Mouse (Mus musculus) neural tube, embryonic 14.5 days (tissue): Measurements from ENCODE around the gene Gm15319. TPM values are rescaled to one million over a fixed set of nuclear protein-coding genes. Genes with fewer than 3 reads are reported as not detected.
"Not testable (repeated sequence)": the region's sequence is repeated elsewhere in the genome, so short reads cannot be mapped to it uniquely, and the experiment has no call there.

ENCODE experiments used
- ATAC-seq: fragments of 200-750 bp; cut with Nextera tagmentation; 2 replicates; pipeline ENCODE4 v1.8.0; 2017; ENCODE audit warnings: low read depth, mild to moderate bottlenecking, moderate TSS enrichment, moderate library complexity
- H3K27ac ChIP-seq: fragments of 300-500 bp; sonication (generic); 2 replicates; pipeline ENCODE4 v1.5.1; 2014; ENCODE audit warnings: low read depth, mild to moderate bottlenecking, control low read depth, low read length, moderate library complexity, mixed read lengths
- H3K27me3 ChIP-seq: fragments of 300-500 bp; sonication (generic); 2 replicates; pipeline ENCODE4 v1.6.1; 2014; ENCODE audit warnings: low read length; ENCODE audit not compliant: control insufficient read depth, insufficient read depth
- H3K36me3 ChIP-seq: fragments of 300-500 bp; sonication (generic); 2 replicates; pipeline ENCODE4 v1.6.1; 2014; ENCODE audit warnings: low read length, mixed read lengths; ENCODE audit not compliant: control insufficient read depth, insufficient read depth
- H3K4me1 ChIP-seq: fragments of 300-500 bp; sonication (generic); 2 replicates; pipeline ENCODE4 v1.6.1; 2014; ENCODE audit warnings: low read length; ENCODE audit not compliant: control insufficient read depth, insufficient read depth
- H3K4me2 ChIP-seq: fragments of 300-500 bp; sonication (generic); 2 replicates; pipeline ENCODE4 v1.6.1; 2014; ENCODE audit warnings: mild to moderate bottlenecking, low read depth, low read length, control low read depth
- H3K4me3 ChIP-seq: fragments of 300-500 bp; sonication (generic); 2 replicates; pipeline ENCODE4 v1.5.1; 2014; ENCODE audit warnings: low read depth, low read length, control low read depth, mixed read lengths
- H3K9ac ChIP-seq: fragments of 300-500 bp; sonication (generic); replicated peaks from 2 replicates; pipeline ENCODE4 v1.6.1; 2014; ENCODE audit warnings: low read depth, mild to moderate bottlenecking, control low read depth, low read length, mixed read lengths
- H3K9me3 ChIP-seq: fragments of 300-500 bp; sonication (generic); 2 replicates; pipeline ENCODE4 v1.6.1; 2016; ENCODE audit warnings: low read length; ENCODE audit not compliant: control insufficient read depth
- WGBS: fragments of 180-500 bp; shearing (Covaris S2); extraction: QIAGEN DNeasy Blood & Tissue Kit; methylation state at CpG from one replicate; pipeline ENCODE4 v1.1.7; 2014; 5-methylcytosine and 5-hydroxymethylcytosine counted together
- polyA plus RNA-seq: library from polyadenylated mRNA; unstranded; fragments of >200 nt; fragmentation: Nextera tagmentation; extraction: Ambion mirVana; gene quantifications from 2 replicates; pipeline ENCODE4 v1.2.1, GENCODE M21; 2014

Gm15319 gene
- polyA plus RNA-seq, 1 experiment from 2014 or later = 0.19 TPM

DNA sequence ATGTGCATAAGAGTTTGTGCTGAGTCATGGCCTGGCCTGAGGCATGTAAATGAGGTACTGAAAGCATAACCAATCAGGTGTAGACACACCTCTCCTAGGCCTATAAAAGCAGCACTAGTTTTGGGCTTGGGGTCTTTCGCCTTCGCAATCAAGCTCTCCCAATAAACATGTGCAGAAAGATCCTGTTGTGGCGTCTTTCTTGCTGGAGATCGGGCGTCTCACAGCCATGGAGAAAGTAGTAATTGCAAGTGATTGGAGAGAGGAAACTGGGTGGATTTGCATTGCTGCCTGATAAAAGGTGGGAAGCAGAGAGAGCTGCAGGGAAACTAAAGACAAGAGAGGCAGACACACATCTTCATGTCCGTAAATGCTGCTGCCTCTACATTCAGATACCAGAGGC lies 60.3 kb downstream of the Gm15319 start:
- H3K9ac ChIP-seq, ATAC-seq: not testable (repeated sequence)
- WGBS = 95% methylated on average over 5 of the region's 6 CpGs

DNA sequence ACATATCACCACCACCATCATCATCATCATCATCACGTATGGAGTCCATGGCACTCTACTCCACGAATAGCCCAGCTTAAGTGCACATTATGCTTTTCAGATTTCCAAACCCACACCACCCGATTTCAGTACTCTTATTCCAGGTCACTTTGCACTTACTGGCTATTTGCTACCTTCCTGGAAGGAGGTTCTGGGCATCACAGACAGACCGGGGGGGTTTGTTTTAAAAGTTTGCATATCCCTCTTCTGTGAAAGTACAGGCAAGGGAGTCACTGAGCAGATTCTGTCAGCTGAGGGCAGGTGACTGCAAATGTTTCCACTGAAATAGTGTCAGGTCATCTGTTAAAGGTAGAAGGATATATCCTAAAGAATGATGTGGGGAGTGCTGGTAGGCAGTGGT lies 63.0 kb downstream of the Gm15319 start:
- H3K27ac ChIP-seq, ATAC-seq, H3K36me3 ChIP-seq, H3K4me1 ChIP-seq, H3K27me3 ChIP-seq, H3K9me3 ChIP-seq, H3K9ac ChIP-seq, H3K4me3 ChIP-seq, H3K4me2 ChIP-seq: not testable (repeated sequence)
- 72% methylated on average over 4 of the region's 4 CpGs for WGBS

More for the DNA sequence above, 60.3 kb downstream of the Gm15319 start:
- not testable (repeated sequence) for H3K36me3 ChIP-seq, H3K9me3 ChIP-seq, H3K27me3 ChIP-seq, H3K4me3 ChIP-seq, H3K4me2 ChIP-seq, H3K4me1 ChIP-seq, H3K27ac ChIP-seq

DNA sequence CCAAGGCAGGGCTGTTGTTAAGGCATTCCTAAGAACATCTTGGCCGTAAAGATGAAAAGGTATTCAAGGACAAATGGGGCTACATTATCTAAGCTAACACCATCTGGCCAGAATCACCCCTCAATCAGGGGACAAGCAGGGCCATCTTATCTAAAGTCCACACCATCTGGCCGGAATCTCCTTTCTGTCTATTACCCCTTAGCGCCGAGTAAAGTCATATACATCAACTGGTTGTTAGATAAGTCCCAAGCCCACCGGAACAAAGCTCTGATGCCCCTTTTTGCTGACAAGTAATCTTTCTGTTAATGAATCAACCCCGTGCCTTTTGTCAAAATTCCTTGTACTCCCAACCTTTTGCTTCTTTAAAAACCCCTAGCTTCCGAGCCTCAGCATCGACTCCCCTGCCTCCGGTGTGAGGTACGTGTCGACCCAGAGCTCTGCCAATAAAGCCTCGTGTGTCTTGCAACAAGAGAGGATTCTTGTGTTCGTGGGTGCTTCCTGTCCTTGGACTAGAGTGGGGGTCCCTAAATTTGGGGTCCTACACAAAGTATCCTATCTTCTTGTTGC lies 65.0 kb downstream of the Gm15319 start:
- not testable (repeated sequence) for H3K27me3 ChIP-seq, H3K4me3 ChIP-seq, H3K4me2 ChIP-seq, H3K27ac ChIP-seq, ATAC-seq, H3K9ac ChIP-seq, H3K36me3 ChIP-seq, H3K4me1 ChIP-seq, H3K9me3 ChIP-seq
- 83% methylated on average over 12 of the region's 13 CpGs for WGBS

DNA sequence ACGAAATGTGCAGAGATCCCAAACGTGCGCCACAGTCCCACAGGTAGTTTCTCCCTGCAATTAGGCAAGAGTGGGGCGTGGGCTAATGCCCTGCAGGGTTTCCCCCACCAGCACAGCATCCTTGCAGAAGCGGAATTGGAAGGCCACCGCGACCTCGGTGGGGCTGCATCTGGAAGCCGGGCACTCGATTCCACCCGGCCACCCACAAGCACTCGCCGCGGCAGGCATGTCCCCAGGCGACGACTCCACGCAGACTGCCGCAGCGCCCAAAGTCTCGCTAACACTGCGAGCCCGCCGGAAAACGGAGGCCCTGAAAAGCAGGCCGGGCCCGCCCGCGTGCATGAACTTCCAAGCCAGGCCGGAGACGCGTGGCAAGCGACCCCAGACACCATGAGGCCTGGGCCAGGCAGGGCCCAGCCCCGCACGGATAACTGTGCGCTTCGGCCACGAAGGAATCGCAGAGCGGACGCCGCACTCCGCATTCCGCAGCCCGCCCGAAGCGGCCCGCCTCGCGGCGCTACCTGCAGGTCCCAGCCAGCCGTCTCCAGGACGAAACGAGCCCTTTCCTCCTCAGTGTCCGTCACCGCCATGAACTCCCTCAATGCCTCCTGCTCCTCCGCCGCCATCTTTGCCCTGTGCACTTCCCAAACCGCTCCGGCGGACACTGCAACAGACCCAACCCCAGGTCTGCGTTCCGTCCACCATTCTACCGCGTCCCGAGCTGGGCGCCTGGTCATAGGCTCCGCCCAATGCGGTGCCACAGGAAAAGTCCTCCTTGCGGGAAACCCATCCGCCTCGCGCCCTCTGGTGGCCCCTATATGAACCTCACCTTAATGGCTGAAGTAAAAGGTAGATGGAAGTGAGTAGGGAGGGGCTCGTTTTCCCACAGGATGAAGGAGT lies 66.0 kb downstream of the Gm15319 start:
- 15% methylated on average over 62 of the region's 73 CpGs for WGBS
- not testable (repeated sequence) for H3K4me1 ChIP-seq, H3K36me3 ChIP-seq, H3K9me3 ChIP-seq, H3K27me3 ChIP-seq
- H3K27ac ChIP-seq = peak overlapping the region; percentile 40
- peak overlapping the region; percentile 72 for H3K9ac ChIP-seq
- peak overlapping the region; percentile 53 for H3K4me2 ChIP-seq
- H3K4me3 ChIP-seq = peak overlapping the region; percentile 64
- ATAC-seq = peak; percentile 100

DNA sequence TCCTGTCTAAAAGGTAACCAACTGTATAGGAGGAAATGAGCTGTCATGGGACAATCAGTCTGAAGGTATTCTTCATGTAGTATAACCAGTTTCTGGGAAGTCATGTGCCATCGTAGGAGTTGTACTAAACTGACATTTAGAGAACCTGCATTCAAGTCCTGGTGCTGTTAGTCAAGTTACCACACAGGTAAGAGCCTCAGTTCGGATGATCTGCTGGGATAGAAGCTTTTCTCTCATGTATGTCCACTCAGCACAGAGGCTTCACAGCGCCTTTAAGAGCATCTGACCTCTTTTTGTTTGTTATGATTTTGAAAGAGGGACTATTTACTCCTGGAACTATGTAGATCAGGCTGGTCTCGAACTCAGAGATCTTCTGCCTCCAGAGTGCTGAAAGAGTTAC lies 67.1 kb downstream of the Gm15319 start:
- not testable (repeated sequence) for H3K4me2 ChIP-seq, H3K36me3 ChIP-seq, ATAC-seq, H3K27ac ChIP-seq, H3K27me3 ChIP-seq, H3K4me1 ChIP-seq, H3K4me3 ChIP-seq, H3K9me3 ChIP-seq, H3K9ac ChIP-seq
- 86% methylated on average over 2 of the region's 4 CpGs for WGBS

DNA sequence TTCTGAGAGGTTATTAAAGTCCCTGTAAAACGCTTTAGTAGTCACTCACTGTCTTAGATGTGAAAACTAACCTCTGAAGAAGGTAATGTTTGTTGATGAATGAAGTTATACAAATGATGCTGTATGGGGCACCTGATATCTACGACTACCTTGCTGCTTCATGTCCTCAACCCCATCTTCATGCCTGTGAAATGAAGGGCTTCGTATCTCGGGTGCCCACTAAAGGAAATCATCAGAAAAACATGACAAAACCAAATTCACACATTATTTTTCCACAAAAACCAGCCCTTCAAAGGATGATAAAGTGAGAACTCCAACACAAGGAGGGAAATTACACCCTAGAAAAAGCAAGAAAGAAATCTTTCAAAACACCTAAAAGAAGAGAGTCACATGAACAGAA lies 68.2 kb downstream of the Gm15319 start:
- not testable (repeated sequence) for ATAC-seq, H3K27ac ChIP-seq, H3K9ac ChIP-seq, H3K27me3 ChIP-seq, H3K9me3 ChIP-seq, H3K4me1 ChIP-seq, H3K36me3 ChIP-seq, H3K4me3 ChIP-seq, H3K4me2 ChIP-seq
- 90% methylated on average over 3 of the region's 4 CpGs for WGBS

DNA sequence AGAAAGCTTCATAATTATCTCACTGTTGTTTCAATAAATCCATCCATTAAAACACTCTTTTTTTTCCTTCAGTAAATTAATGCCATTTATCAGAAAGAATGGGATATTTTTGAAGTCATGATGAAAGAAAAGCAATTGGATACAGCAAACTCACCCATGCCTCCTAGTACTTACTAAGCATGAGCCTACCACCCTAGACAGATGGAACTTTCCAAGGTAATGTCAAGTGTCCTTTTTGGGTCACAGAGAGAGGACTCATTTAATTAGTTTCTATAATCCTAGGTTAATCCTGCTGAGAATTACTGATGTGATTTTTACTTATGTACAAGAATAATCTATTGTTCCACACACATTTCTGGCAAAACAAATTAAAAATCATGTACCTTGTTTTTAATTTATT lies 69.0 kb downstream of the Gm15319 start:
- H3K36me3 ChIP-seq, H3K4me3 ChIP-seq, H3K9me3 ChIP-seq, ATAC-seq, H3K4me2 ChIP-seq, H3K9ac ChIP-seq, H3K4me1 ChIP-seq, H3K27me3 ChIP-seq, H3K27ac ChIP-seq: not testable (repeated sequence)

DNA sequence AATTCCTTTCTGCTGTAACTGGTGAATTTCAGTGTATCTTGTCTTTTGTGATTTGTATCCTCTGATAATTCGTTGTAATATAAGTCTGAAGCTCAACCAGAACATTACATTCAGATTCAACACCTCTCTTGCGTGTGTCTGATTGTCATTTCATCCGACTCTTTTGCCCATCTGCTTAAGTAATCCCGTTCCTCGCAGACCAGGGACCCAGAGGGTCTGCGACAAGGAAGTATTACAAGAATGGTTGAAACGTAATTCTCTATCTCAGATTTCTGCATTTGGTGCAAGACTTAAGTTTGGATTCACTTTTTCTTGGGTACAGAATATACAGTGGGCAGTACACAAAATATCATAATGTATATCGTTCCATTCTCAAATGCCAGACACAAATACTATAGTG lies 73.0 kb downstream of the Gm15319 start:
- H3K27me3 ChIP-seq, H3K9me3 ChIP-seq, H3K4me2 ChIP-seq, H3K4me3 ChIP-seq, H3K27ac ChIP-seq, ATAC-seq, H3K9ac ChIP-seq, H3K36me3 ChIP-seq, H3K4me1 ChIP-seq: not testable (repeated sequence)
- 88% methylated on average over 4 of the region's 8 CpGs for WGBS

DNA sequence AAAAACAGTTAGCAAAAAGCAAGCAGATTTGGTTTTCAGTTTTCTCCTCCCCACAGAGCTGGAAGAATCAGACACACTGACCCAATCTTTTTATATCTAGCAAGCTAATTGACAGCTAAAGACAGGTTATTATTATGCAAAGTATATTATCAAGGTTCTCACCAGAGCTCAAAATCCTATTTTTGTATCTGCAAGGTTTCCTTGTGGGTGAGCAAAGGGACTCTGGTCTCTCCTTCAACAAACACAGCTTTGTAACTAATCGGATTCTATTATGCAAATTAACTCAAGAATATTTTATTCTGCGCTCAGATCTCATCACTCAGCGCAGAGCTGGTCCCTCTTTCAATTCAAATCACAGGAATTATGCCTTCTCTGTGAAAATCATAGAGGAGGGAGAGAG lies 74.1 kb downstream of the Gm15319 start:
- not testable (repeated sequence) for H3K27me3 ChIP-seq, H3K27ac ChIP-seq, H3K9me3 ChIP-seq, H3K4me3 ChIP-seq, H3K36me3 ChIP-seq, ATAC-seq, H3K4me2 ChIP-seq, H3K9ac ChIP-seq, H3K4me1 ChIP-seq
- 84% methylated on average over 1 of the region's 3 CpGs for WGBS
